ENCODE assay signal across 9 mouse cellular contexts in the genomic region with DNA sequence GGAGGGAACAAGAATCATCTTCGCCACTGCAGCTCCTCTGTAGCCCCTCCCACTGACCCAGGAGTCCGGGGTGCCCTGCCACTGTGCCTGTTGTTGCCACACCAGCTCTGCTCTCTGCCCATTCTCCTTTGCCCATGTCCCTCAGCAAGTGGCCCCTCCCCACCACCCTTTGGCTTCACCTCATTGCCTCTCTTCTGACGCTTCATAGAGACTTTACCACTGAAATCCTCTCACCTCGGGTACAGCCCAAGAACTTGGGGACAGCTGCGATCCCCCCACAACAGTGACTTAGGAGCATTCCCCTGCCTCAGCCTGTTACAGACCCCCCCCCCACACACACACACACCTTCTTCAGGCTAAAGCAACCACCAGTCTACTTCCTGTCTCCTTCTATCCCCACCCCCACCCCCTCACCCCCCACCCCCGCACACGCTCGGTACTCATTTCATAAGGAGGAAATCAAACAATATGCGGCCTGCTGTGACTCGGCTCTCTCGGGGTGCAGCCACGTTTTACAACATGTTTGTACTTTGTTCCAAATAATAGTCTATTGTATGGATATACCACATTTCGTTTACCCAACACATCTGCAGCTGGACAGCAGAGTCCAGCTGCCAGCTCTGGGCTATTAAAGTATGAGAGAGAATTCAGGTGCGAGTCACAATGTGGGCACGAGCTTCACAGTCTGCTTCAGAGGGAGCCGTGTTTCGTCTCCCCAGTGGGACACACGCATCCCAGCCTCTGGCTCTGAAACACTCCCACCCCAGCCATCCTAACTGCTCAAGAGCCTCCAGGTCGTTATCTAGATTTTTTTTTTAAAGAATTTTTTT. TPM values are rescaled to one million over a fixed set of nuclear protein-coding genes. Genes with fewer than 3 reads are reported as not detected.
DNase-seq lines count a peak whose midpoint lies in the region; ATAC-seq and TF ChIP-seq lines count a peak whose summit lies in the region.
"Had no signal": no experiment of that assay in that cellular context is flagged by ENCODE, and none has a peak within 500 bp of the region (broad histone marks: within the 10 kb centered on the region; RNA-seq: fewer than 3 reads in every experiment).

No protein-coding gene starts in this region.

- 36% methylated on average over 19 of the region's 19 CpGs for WGBS in lung, embryonic 14.5 days
- 26% methylated on average over 19 of the region's 19 CpGs for WGBS in bone marrow, adult 2 months
- 17% methylated on average over 19 of the region's 19 CpGs for WGBS in limb, embryonic 12.5 days

- no peak for TF ChIP-seq CTCF in lung, embryonic 14.5 days (IDR thresholded peaks at IDR 0.05; ENCODE audit: low read depth)
- TF ChIP-seq CTCF in bone marrow, adult 2 months (IDR thresholded peaks at IDR 0.05; ENCODE audit: control insufficient read depth, insufficient read depth, low read length), result no peak

- no peak overlapping the region for H3K4me3 ChIP-seq in lung, embryonic 14.5 days (ENCODE audit: low read depth, low read length)
- no peak overlapping the region for H3K4me3 ChIP-seq in bone marrow, adult 2 months (replicated peaks; ENCODE audit: control insufficient read depth, low read depth, low read length)
- H3K4me3 ChIP-seq in limb, embryonic 12.5 days (replicated peaks), result no peak overlapping the region

- no peaks in the 10 kb centered on the region for H3K27me3 ChIP-seq in lung, embryonic 14.5 days (ENCODE audit: insufficient read depth, low read length)
- no peaks in the 10 kb centered on the region for H3K27me3 ChIP-seq in limb, embryonic 12.5 days

- DNase-seq in lung, embryonic 14.5 days, result no peak
- DNase-seq in lung, postnatal 14 days, result no peak
- peak; percentile 58 for DNase-seq in thymus, postnatal 0 days (ENCODE audit: low spot score)
- DNase-seq in urinary bladder, postnatal 10 days (ENCODE audit: low spot score), result no peak
- DNase-seq: cerebellum, postnatal 10 days; gastrocnemius, postnatal 25 days had no signal

- 0 out of 2 replicates have a peak, but pooled peaks have one; percentile 22 for ATAC-seq in lung, embryonic 14.5 days (ENCODE audit: insufficient read depth)
- ATAC-seq in limb, embryonic 12.5 days (ENCODE audit: insufficient number of reproducible peaks, insufficient read depth, low FRiP score, low TSS enrichment, low read depth), result no peak
- ATAC-seq in cerebellum, adult (ENCODE audit: insufficient number of reproducible peaks, low FRiP score, low TSS enrichment), result no peak

- H3K4me2 ChIP-seq in lung, embryonic 14.5 days, result no peak overlapping the region
- H3K4me2 ChIP-seq in limb, embryonic 12.5 days, result peak overlapping the region; percentile 38

- H3K9ac ChIP-seq in lung, embryonic 14.5 days, result peak overlapping the region; percentile 23; the same call in 1 of the 2 replicates
- no peak overlapping the region for H3K9ac ChIP-seq in limb, embryonic 12.5 days (replicated peaks)

- peak overlapping the region; percentile 24; the same call in 1 of the 2 replicates for H3K27ac ChIP-seq in lung, embryonic 14.5 days (ENCODE audit: low read depth)
- H3K27ac ChIP-seq in bone marrow, adult 2 months (ENCODE audit: control insufficient read depth, insufficient read depth, low read depth, low read length, poor library complexity), result peak overlapping the region; percentile 82
- peak overlapping the region; percentile 90 for H3K27ac ChIP-seq in limb, embryonic 12.5 days

- no peaks in the 10 kb centered on the region for H3K9me3 ChIP-seq in lung, embryonic 14.5 days (ENCODE audit: low read depth, low read length)
- no peaks in the 10 kb centered on the region for H3K9me3 ChIP-seq in limb, embryonic 12.5 days

- peaks cover 22% of the 10 kb centered on the region for H3K4me1 ChIP-seq in lung, embryonic 14.5 days (ENCODE audit: insufficient read depth)
- peaks cover 13% of the 10 kb centered on the region for H3K4me1 ChIP-seq in bone marrow, adult 2 months (ENCODE audit: control insufficient read depth, insufficient read depth, low read length)
- H3K4me1 ChIP-seq in limb, embryonic 12.5 days (replicated peaks), result peaks cover 88% of the 10 kb centered on the region

- no peak for TF ChIP-seq POLR2A in bone marrow, adult 2 months (IDR thresholded peaks at IDR 0.05; ENCODE audit: borderline replicate concordance, control insufficient read depth, low read depth, low read length)

- no peaks in the 10 kb centered on the region for H3K36me3 ChIP-seq in lung, embryonic 14.5 days (ENCODE audit: insufficient read depth)
- H3K36me3 ChIP-seq in limb, embryonic 12.5 days, result no peaks in the 10 kb centered on the region

RNA-seq across cellular contexts. Expression of a gene that starts 23.5 kb away (rescaled TPM):
- polyA plus RNA-seq in lung, embryonic 14.5 days (2014; fragmentation: Nextera tagmentation; extraction: Ambion mirVana), result 17.5 and 20.6 TPM in 2 replicates
- 0.68 and 2.5 TPM in 2 replicates for polyA plus RNA-seq in bone marrow, adult 2 months (2011; ENCODE audit: insufficient read depth, insufficient read length, low replicate concordance, missing spikeins)
- 16.9 and 18.1 TPM in 2 replicates for polyA plus RNA-seq in limb, embryonic 12.5 days (2016; fragmentation: Nextera tagmentation; extraction: Ambion mirVana)
- 1.6 and 1.7 TPM in 2 replicates for polyA plus RNA-seq in thymus, postnatal 0 days (2015; fragmentation: Nextera tagmentation; extraction: Ambion mirVana)

Comparison
In these comparisons a context has a peak if more than half of its experiments do, and no peak if none do; other contexts are left out.
1. H3K27ac ChIP-seq: peak in every context shown above with its lines; median percentile 90 in limb, embryonic 12.5 days; 82 in bone marrow, adult 2 months; 24 in lung, embryonic 14.5 days.